ENCODE assay signal across 16 mouse cellular contexts in genomic region chr6:145592036-145592435, GRCm38 (mm10). TPM values are rescaled to one million over a fixed set of nuclear protein-coding genes. Genes with fewer than 3 reads are reported as not detected.
DNase-seq lines count a peak whose midpoint lies in the region; ATAC-seq and TF ChIP-seq lines count a peak whose summit lies in the region.
"Had no signal": no experiment of that assay in that cellular context is flagged by ENCODE, and none has a peak within 500 bp of the region (broad histone marks: within the 10 kb centered on the region; RNA-seq: fewer than 3 reads in every experiment).

No protein-coding gene starts in this region.

- peaks cover 28% of the 10 kb centered on the region for H3K4me1 ChIP-seq in heart, embryonic 10.5 days
- H3K4me1 ChIP-seq in lung, postnatal 0 days (ENCODE audit: insufficient read depth, low read depth, low read length): peaks cover 6% of the 10 kb centered on the region
- peaks cover 35% of the 10 kb centered on the region for H3K4me1 ChIP-seq in limb, embryonic 12.5 days (replicated peaks)
- 0 out of 2 replicates have a peak, but pooled peaks cover 3% of the 10 kb centered on the region for H3K4me1 ChIP-seq in stomach, postnatal 0 days (replicated peaks; ENCODE audit: control insufficient read depth, insufficient read depth)
- peaks cover 9% of the 10 kb centered on the region; the same call in 1 of the 2 replicates for H3K4me1 ChIP-seq in liver, embryonic 11.5 days (replicated peaks; ENCODE audit: control insufficient read depth, insufficient read depth, low read length)

- intact Hi-C loops in heart, postnatal 25 days (cut with DNase I): no loop called here
- intact Hi-C loops in left cerebral cortex, postnatal 14 days (cut with DNase I): no loop called here

- H3K4me2 ChIP-seq in lung, postnatal 0 days (replicated peaks; ENCODE audit: low read depth, low read length): no peak overlapping the region
- no peak overlapping the region for H3K4me2 ChIP-seq in limb, embryonic 12.5 days
- no peak overlapping the region for H3K4me2 ChIP-seq in stomach, postnatal 0 days (replicated peaks; ENCODE audit: low read depth)
- H3K4me2 ChIP-seq in liver, embryonic 11.5 days: no peak overlapping the region

- no peaks in the 10 kb centered on the region for H3K27me3 ChIP-seq in heart, embryonic 10.5 days (ENCODE audit: insufficient read depth, poor library complexity, severe bottlenecking)
- no peaks in the 10 kb centered on the region for H3K27me3 ChIP-seq in lung, postnatal 0 days (replicated peaks; ENCODE audit: insufficient read depth, low read length)
- H3K27me3 ChIP-seq in limb, embryonic 12.5 days: peaks cover 4% of the 10 kb centered on the region; the same call in 1 of the 2 replicates
- H3K27me3 ChIP-seq in stomach, postnatal 0 days (ENCODE audit: control insufficient read depth, insufficient read depth, low read length): no peaks in the 10 kb centered on the region
- no peaks in the 10 kb centered on the region for H3K27me3 ChIP-seq in liver, embryonic 11.5 days (replicated peaks; ENCODE audit: control insufficient read depth, insufficient read depth, low read length)

- no peak for TF ChIP-seq EP300 in lung, postnatal 0 days (IDR thresholded peaks at IDR 0.05)
- no peak for TF ChIP-seq EP300 in stomach, postnatal 0 days (optimal IDR thresholded peaks at IDR 0.05)

- H3K9me3 ChIP-seq in heart, embryonic 10.5 days: no peaks in the 10 kb centered on the region
- no peaks in the 10 kb centered on the region for H3K9me3 ChIP-seq in lung, postnatal 0 days (ENCODE audit: low read length)
- H3K9me3 ChIP-seq in limb, embryonic 12.5 days: no peaks in the 10 kb centered on the region
- no peaks in the 10 kb centered on the region for H3K9me3 ChIP-seq in stomach, postnatal 0 days (ENCODE audit: control insufficient read depth, low read length)
- H3K9me3 ChIP-seq in liver, embryonic 11.5 days (ENCODE audit: control insufficient read depth, low read length): no peaks in the 10 kb centered on the region

- H3K9ac ChIP-seq in lung, postnatal 0 days (replicated peaks; ENCODE audit: low read depth): no peak overlapping the region
- no peak overlapping the region for H3K9ac ChIP-seq in limb, embryonic 12.5 days (replicated peaks)
- no peak overlapping the region for H3K9ac ChIP-seq in stomach, postnatal 0 days (ENCODE audit: low read length)
- no peak overlapping the region for H3K9ac ChIP-seq in liver, embryonic 11.5 days (ENCODE audit: low read depth, low read length)

- H3K27ac ChIP-seq in heart, embryonic 10.5 days: 0 out of 2 replicates have a peak overlapping the region, but pooled peaks have one; percentile 32
- 0 out of 2 replicates have a peak overlapping the region, but pooled peaks have one; percentile 0 for H3K27ac ChIP-seq in lung, postnatal 0 days (ENCODE audit: low read length)
- H3K27ac ChIP-seq in limb, embryonic 12.5 days: peak overlapping the region; percentile 59
- H3K27ac ChIP-seq in stomach, postnatal 0 days (replicated peaks): peak overlapping the region; percentile 8; the same call in 1 of the 2 replicates
- H3K27ac ChIP-seq in liver, embryonic 11.5 days (ENCODE audit: low read depth, low read length): no peak overlapping the region

- WGBS in heart, embryonic 10.5 days: 60% methylated on average over 6 of the region's 6 CpGs
- 70% methylated on average over 6 of the region's 6 CpGs for WGBS in lung, postnatal 0 days
- WGBS in limb, embryonic 12.5 days: 63% methylated on average over 6 of the region's 6 CpGs
- 54% methylated on average over 6 of the region's 6 CpGs for WGBS in stomach, postnatal 0 days
- 62% methylated on average over 6 of the region's 6 CpGs for WGBS in liver, embryonic 11.5 days

- no peak for TF ChIP-seq CTCF in lung, postnatal 0 days (IDR thresholded peaks at IDR 0.05)
- TF ChIP-seq CTCF in stomach, postnatal 0 days (IDR thresholded peaks at IDR 0.05; ENCODE audit: low read depth): no peak

- peak; percentile 55 for DNase-seq in heart, embryonic 10.5 days (ENCODE audit: low spot score)
- no peak for DNase-seq in heart, postnatal 25 days (ENCODE audit: low spot score)
- no peak for DNase-seq in lung, postnatal 0 days (ENCODE audit: low spot score)
- no peak for DNase-seq in lung, adult 18-20 months
- DNase-seq in stomach, postnatal 0 days (ENCODE audit: low spot score): no peak
- no peak for DNase-seq in left cerebral cortex, postnatal 14 days (ENCODE audit: low spot score in 2 of 2)
- DNase-seq in liver, embryonic 11.5 days (ENCODE audit: low spot score): no peak
- DNase-seq: adrenal gland, postnatal 36 days; cerebellum, adult 18-20 months; gastrocnemius, postnatal 25 days; heart, postnatal 14 days; left cerebral cortex, postnatal 4 days; thymus, postnatal 36 days had no signal

- ATAC-seq in lung, postnatal 0 days: no peak
- no peak for ATAC-seq in limb, embryonic 12.5 days (ENCODE audit: insufficient number of reproducible peaks, insufficient read depth, low FRiP score, low TSS enrichment, low read depth)
- no peak for ATAC-seq in stomach, postnatal 0 days (ENCODE audit: low FRiP score, low TSS enrichment)
- ATAC-seq in liver, embryonic 11.5 days (replicated peaks; ENCODE audit: low FRiP score): no peak

- H3K36me3 ChIP-seq in heart, embryonic 10.5 days: no peaks in the 10 kb centered on the region
- no peaks in the 10 kb centered on the region for H3K36me3 ChIP-seq in lung, postnatal 0 days (ENCODE audit: insufficient read depth, low read length)
- no peaks in the 10 kb centered on the region for H3K36me3 ChIP-seq in limb, embryonic 12.5 days
- H3K36me3 ChIP-seq in stomach, postnatal 0 days (ENCODE audit: control insufficient read depth, insufficient read depth, low read length): no peaks in the 10 kb centered on the region
- H3K36me3 ChIP-seq in liver, embryonic 11.5 days (ENCODE audit: control insufficient read depth, insufficient read depth, low read length): no peaks in the 10 kb centered on the region

- no peak overlapping the region for H3K4me3 ChIP-seq in heart, embryonic 10.5 days
- H3K4me3 ChIP-seq in lung, postnatal 0 days (ENCODE audit: low read depth, low read length): no peak overlapping the region
- no peak overlapping the region for H3K4me3 ChIP-seq in limb, embryonic 12.5 days (replicated peaks)
- H3K4me3 ChIP-seq in stomach, postnatal 0 days (ENCODE audit: low read depth, low read length): no peak overlapping the region
- H3K4me3 ChIP-seq in liver, embryonic 11.5 days (ENCODE audit: low read depth, low read length): no peak overlapping the region

RNA-seq across cellular contexts. Expression of gene Lmntd1, which starts 22.1 kb away (rescaled TPM):
- 2.3 and 3.6 TPM in 2 replicates for polyA plus RNA-seq in heart, embryonic 10.5 days (2016; fragmentation: Nextera tagmentation; extraction: Ambion mirVana)
- 1 to 10 TPM; 2.1 to 2.3 TPM for total RNA-seq in heart, postnatal 25 days (2021)
- polyA plus RNA-seq in lung, postnatal 0 days (2015; fragmentation: Nextera tagmentation; extraction: Ambion mirVana): 0.74 and 0.81 TPM in 2 replicates
- 0.17 and 0.18 TPM in 2 replicates for polyA plus RNA-seq in limb, embryonic 12.5 days (2016; fragmentation: Nextera tagmentation; extraction: Ambion mirVana)
- polyA plus RNA-seq in stomach, postnatal 0 days (2015; fragmentation: Nextera tagmentation; extraction: Ambion mirVana): 0.16 and 0.18 TPM in 2 replicates
- 1 to 10 TPM; 2.2 to 2.4 TPM for total RNA-seq in left cerebral cortex, postnatal 14 days (2021)
- polyA plus RNA-seq in liver, embryonic 11.5 days (2014; fragmentation: Nextera tagmentation; extraction: Ambion mirVana): not detected in 2 replicates

RNA-seq across cellular contexts. Expression of gene Tuba3b, which starts 23.5 kb away (rescaled TPM):
- polyA plus RNA-seq in heart, embryonic 10.5 days (2016; fragmentation: Nextera tagmentation; extraction: Ambion mirVana): 0.08 TPM in 1 of 2 replicates, not detected in the other
- under 1 TPM in 1 of 2 experiments, not detected in 1; 0.20 TPM for total RNA-seq in heart, postnatal 25 days (2021)
- polyA plus RNA-seq in lung, postnatal 0 days (2015; fragmentation: Nextera tagmentation; extraction: Ambion mirVana): not detected in 2 replicates
- not detected in 2 replicates for polyA plus RNA-seq in limb, embryonic 12.5 days (2016; fragmentation: Nextera tagmentation; extraction: Ambion mirVana)
- polyA plus RNA-seq in stomach, postnatal 0 days (2015; fragmentation: Nextera tagmentation; extraction: Ambion mirVana): not detected in 2 replicates
- not detected for total RNA-seq in left cerebral cortex, postnatal 14 days (2021)
- polyA plus RNA-seq in liver, embryonic 11.5 days (2014; fragmentation: Nextera tagmentation; extraction: Ambion mirVana): 0.12 TPM in 1 of 2 replicates, not detected in the other
- total RNA-seq: adrenal gland, postnatal 36 days; gastrocnemius, postnatal 25 days; layer of hippocampus, adult 8-10 months; left cerebral cortex, postnatal 4 days had no signal
- polyA plus RNA-seq: spleen, adult 2 months had no signal
